Mouse (Mus musculus) MEL (cell line): ENCODE measurements around the gene Hmgcl. TPM values are rescaled to one million over a fixed set of nuclear protein-coding genes. Genes with fewer than 3 reads are reported as not detected.

Experiments used
- DNase-seq: peaks from one replicate; pipeline ENCODE4 v3.0.0; 2011; ENCODE audit warnings: low read depth, low spot score
- H3K27ac ChIP-seq: 2 replicates; pipeline ENCODE4 v1.5.1; 2012; ENCODE audit warnings: low read depth, mild to moderate bottlenecking, control low read depth, low read length, moderate library complexity; ENCODE audit not compliant: control insufficient read depth
- H3K27me3 ChIP-seq, 2 experiments: fragments of 150-350 bp in 1 of 2; sonication (generic) in 1 of 2; 2 replicates each; pipeline ENCODE4 v1.6.1; 2012; ENCODE audit warnings: low read length in 2 of 2, mild to moderate bottlenecking in 2 of 2, improper control_type of control experiment in 1 of 2, moderate library complexity in 1 of 2; ENCODE audit not compliant: insufficient read depth in 2 of 2, control insufficient read depth in 1 of 2
- H3K36me3 ChIP-seq, 2 experiments: 2 replicates each; pipeline ENCODE4 v1.6.1; 2012 to 2014; ENCODE audit warnings: low read length in 2 of 2, improper control_type of control experiment in 1 of 2, inconsistent platforms in 1 of 2, mild to moderate bottlenecking in 1 of 2; ENCODE audit not compliant: insufficient read depth in 2 of 2, control insufficient read depth in 1 of 2
- H3K4me1 ChIP-seq, 2 experiments: fragments of 150-350 bp in 1 of 2; sonication (generic) in 1 of 2; 2 replicates each; pipeline ENCODE4 v1.6.1; 2012; ENCODE audit warnings: low read length in 2 of 2, improper control_type of control experiment in 1 of 2, mild to moderate bottlenecking in 1 of 2; ENCODE audit not compliant: insufficient read depth in 2 of 2, control insufficient read depth in 1 of 2
- H3K4me3 ChIP-seq, 2 experiments: fragments of 150-350 bp in 1 of 2; sonication (generic) in 1 of 2; 2 replicates each; pipeline ENCODE4 v1.5.1; 2012; ENCODE audit warnings: low read depth in 2 of 2, low read length in 2 of 2, mild to moderate bottlenecking in 2 of 2, moderate library complexity in 2 of 2, control low read depth in 1 of 2, improper control_type of control experiment in 1 of 2; ENCODE audit not compliant: control insufficient read depth in 1 of 2, insufficient read depth in 1 of 2
- H3K79me2 ChIP-seq: 2 replicates; pipeline ENCODE4 v1.6.1; 2012; ENCODE audit warnings: mild to moderate bottlenecking, low read length, moderate library complexity; ENCODE audit not compliant: control insufficient read depth, poor library complexity, insufficient read depth
- H3K9ac ChIP-seq: 2 replicates; pipeline ENCODE4 v1.6.1; 2012; ENCODE audit warnings: low read depth, mild to moderate bottlenecking, control low read depth, low read length, moderate library complexity; ENCODE audit not compliant: control insufficient read depth, poor library complexity, severe bottlenecking
- H3K9me3 ChIP-seq: fragments of 150-350 bp; sonication (generic); replicated peaks from 2 replicates; pipeline ENCODE4 v1.6.1; 2012; ENCODE audit warnings: mild to moderate bottlenecking, low read length, improper control_type of control experiment, moderate library complexity; ENCODE audit not compliant: insufficient read depth
- BHLHE40 ChIP-seq: IDR thresholded peaks from 2 replicates; pipeline ENCODE4 v1.6.1; 2012; ENCODE audit warnings: low read depth, mild to moderate bottlenecking, inconsistent platforms, low read length, improper control_type of control experiment, borderline replicate concordance
- CHD1 ChIP-seq: IDR thresholded peaks from 2 replicates; pipeline ENCODE4 v1.6.1; 2012; ENCODE audit warnings: low read depth, mild to moderate bottlenecking, inconsistent platforms, low read length, improper control_type of control experiment
- E2F4 ChIP-seq: IDR thresholded peaks from 2 replicates; pipeline ENCODE4 v1.6.1; 2011; ENCODE audit warnings: low read depth, low read length, improper control_type of control experiment, borderline replicate concordance
- ELF1 ChIP-seq: IDR thresholded peaks from 2 replicates; pipeline ENCODE4 v1.6.1; 2014; ENCODE audit warnings: low read depth, mild to moderate bottlenecking, inconsistent platforms, low read length, improper control_type of control experiment, moderate library complexity
- EP300 ChIP-seq, 2 experiments: IDR thresholded peaks; 2 replicates each; pipeline ENCODE4 v1.6.1; 2011; ENCODE audit warnings: improper control_type of control experiment in 2 of 2, low read length in 2 of 2, low read depth in 1 of 2, mild to moderate bottlenecking in 1 of 2
- ETS1 ChIP-seq: IDR thresholded peaks from 2 replicates; pipeline ENCODE4 v1.6.1; 2012; ENCODE audit warnings: low read depth, mild to moderate bottlenecking, inconsistent platforms, low read length, improper control_type of control experiment, moderate library complexity
- MAFK ChIP-seq: IDR thresholded peaks from 2 replicates; pipeline ENCODE4 v1.6.1; 2011; ENCODE audit warnings: low read depth, mild to moderate bottlenecking, low read length, improper control_type of control experiment, borderline replicate concordance
- MAX ChIP-seq: IDR thresholded peaks from 2 replicates; pipeline ENCODE4 v1.6.1; 2011; ENCODE audit warnings: low read length, improper control_type of control experiment
- MXI1 ChIP-seq: IDR thresholded peaks from 2 replicates; pipeline ENCODE4 v1.6.1; 2011; ENCODE audit warnings: mild to moderate bottlenecking, low read depth, low read length, improper control_type of control experiment
- NELFE ChIP-seq: IDR thresholded peaks from 2 replicates; pipeline ENCODE4 v1.6.1; 2011; ENCODE audit warnings: low read depth, low read length, improper control_type of control experiment
- NRF1 ChIP-seq: IDR thresholded peaks from 2 replicates; pipeline ENCODE4 v1.6.1; 2014; ENCODE audit warnings: low read depth, mild to moderate bottlenecking, inconsistent platforms, low read length, improper control_type of control experiment, moderate library complexity; ENCODE audit not compliant: poor library complexity, insufficient read depth, severe bottlenecking
- POLR2AphosphoS2 ChIP-seq: IDR thresholded peaks from 2 replicates; pipeline ENCODE4 v1.6.1; 2011; ENCODE audit warnings: low read length, improper control_type of control experiment
- POLR2AphosphoS5 ChIP-seq: IDR thresholded peaks from 2 replicates; pipeline ENCODE4 v1.6.1; 2012; ENCODE audit warnings: low read depth, borderline replicate concordance, mild to moderate bottlenecking, inconsistent platforms, low read length, moderate library complexity, mixed read lengths
- RAD21 ChIP-seq: IDR thresholded peaks from 2 replicates; pipeline ENCODE4 v1.6.1; 2011; ENCODE audit warnings: mild to moderate bottlenecking, low read depth, low read length, improper control_type of control experiment
- SMC3 ChIP-seq: IDR thresholded peaks from 2 replicates; pipeline ENCODE4 v1.6.1; 2011; ENCODE audit warnings: low read depth, low read length, improper control_type of control experiment
- TAL1 ChIP-seq: IDR thresholded peaks from 2 replicates; pipeline ENCODE4 v1.6.1; 2012; ENCODE audit warnings: mild to moderate bottlenecking, inconsistent platforms, low read length, moderate library complexity, mixed read lengths
- TCF12 ChIP-seq: IDR thresholded peaks from 2 replicates; pipeline ENCODE4 v1.6.1; 2014; ENCODE audit warnings: low read depth, mild to moderate bottlenecking, inconsistent platforms, low read length, improper control_type of control experiment, moderate library complexity
- UBTF ChIP-seq: IDR thresholded peaks from 2 replicates; pipeline ENCODE4 v1.6.1; 2012; ENCODE audit warnings: low read depth, mild to moderate bottlenecking, inconsistent platforms, low read length, improper control_type of control experiment, moderate library complexity, borderline replicate concordance; ENCODE audit not compliant: insufficient read depth
- ZKSCAN1 ChIP-seq: IDR thresholded peaks from 2 replicates; pipeline ENCODE4 v1.6.1; 2012; ENCODE audit warnings: low read depth, mild to moderate bottlenecking, inconsistent platforms, low read length, improper control_type of control experiment, moderate library complexity
- ZMIZ1 ChIP-seq: IDR thresholded peaks from 2 replicates; pipeline ENCODE4 v1.6.1; 2012; ENCODE audit warnings: low read depth, mild to moderate bottlenecking, inconsistent platforms, low read length, improper control_type of control experiment, moderate library complexity
- polyA plus RNA-seq, 2 experiments: library from polyadenylated mRNA; stranded (reverse) in 1 of 2; unstranded in 1 of 2; fragments of >175 nt in 1 of 2; fragments of >200 nt in 1 of 2; gene quantifications; 2 replicates each; pipeline versions ENCODE4 v1.2.1 to v1.2.4; 2012; ENCODE audit warnings: low replicate concordance in 2 of 2, low read depth in 1 of 2; ENCODE audit not compliant: insufficient read length in 2 of 2, insufficient read depth in 1 of 2, missing spikeins in 1 of 2
- total RNA-seq: library from RNA; depleted of rRNA; stranded (reverse); fragments of 300-350 nt; gene quantifications from 2 replicates; pipeline ENCODE4 v1.2.3, GENCODE M21; 2012

Gene Hmgcl
- total and polyA plus RNA-seq, 3 experiments: 48.7 to 66.5 TPM; not detected in 1

GRCm38 (mm10) chr4:136004107-136004675, 57.9 kb downstream of the Hmgcl start:
- H3K79me2 ChIP-seq: no peaks in the 10 kb centered on the region
- H3K27ac ChIP-seq: no peak overlapping the region
- no peaks in the 10 kb centered on the region for H3K27me3 ChIP-seq
- peaks cover 0 to 3% of the 10 kb centered on the region in 2 experiments; a peak in 1 of 4 replicates for H3K4me1 ChIP-seq
- no peak for TF ChIP-seq RAD21
- TF ChIP-seq MAFK: no peak
- no peak for TF ChIP-seq UBTF
- peak; percentile 27 to 49; a peak in 3 of 4 replicates for TF ChIP-seq EP300 (IDR thresholded peaks at IDR 0.05; ENCODE audit: low read depth in 1 of 2, low read length in 2 of 2)
- no peak for TF ChIP-seq MAX
- TF ChIP-seq ETS1: no peak
- TF ChIP-seq TAL1: peak; percentile 60
- no peak for TF ChIP-seq ZMIZ1
- TF ChIP-seq NRF1: no peak
- no peak for TF ChIP-seq NELFE
- TF ChIP-seq MXI1: no peak
- TF ChIP-seq BHLHE40: no peak
- H3K36me3 ChIP-seq: peaks cover 5 to 25% of the 10 kb centered on the region in 2 experiments
- H3K9me3 ChIP-seq: no peaks in the 10 kb centered on the region
- H3K4me3 ChIP-seq: no peak overlapping the region
- no peak overlapping the region for H3K9ac ChIP-seq
- peak; percentile 67 for DNase-seq

GRCm38 (mm10) chr4:136004921-136005320, 58.7 kb downstream of the Hmgcl start:
- H3K4me1 ChIP-seq: peaks cover 0 to 3% of the 10 kb centered on the region in 2 experiments; a peak in 1 of 4 replicates
- no peak overlapping the region for H3K4me3 ChIP-seq
- H3K9ac ChIP-seq: no peak overlapping the region
- H3K9me3 ChIP-seq: no peaks in the 10 kb centered on the region
- TF ChIP-seq SMC3 (no peak), TCF12 (no peak), CHD1 (no peak), POLR2AphosphoS5 (no peak), ZKSCAN1 (no peak), NRF1 (no peak), EP300 (IDR thresholded peaks at IDR 0.05; ENCODE audit: low read depth in 1 of 2, low read length in 2 of 2) (no peak), POLR2AphosphoS2 (no peak), TAL1 (no peak), E2F4 (no peak), ELF1 (no peak)
- TF ChIP-seq, all 39 proteins: peak for 0
- Histone ChIP-seq H3K36me3 (peaks cover 5 to 26% of the 10 kb centered on the region in 2 experiments), H3K79me2 (no peaks in the 10 kb centered on the region), H3K27ac (no peak overlapping the region), H3K27me3 (no peaks in the 10 kb centered on the region)
- DNase-seq: no peak
